In genomic region chr8:106226589-106226988, GRCm38 (mm10) we compare ENCODE assay signal across 9 mouse cellular contexts. TPM values are rescaled to one million over a fixed set of nuclear protein-coding genes. Genes with fewer than 3 reads are reported as not detected.
DNase-seq lines count a peak whose midpoint lies in the region; ATAC-seq and TF ChIP-seq lines count a peak whose summit lies in the region.
"Had no signal": no experiment of that assay in that cellular context is flagged by ENCODE, and none has a peak within 500 bp of the region (broad histone marks: within the 10 kb centered on the region; RNA-seq: fewer than 3 reads in every experiment).

No protein-coding gene starts in this region.

- no peaks in the 10 kb centered on the region for H3K27me3 ChIP-seq in hindbrain, embryonic 14.5 days (ENCODE audit: control insufficient read depth, insufficient read depth, low read length)
- H3K27me3 ChIP-seq in hindbrain, embryonic 12.5 days: no peaks in the 10 kb centered on the region
- no peaks in the 10 kb centered on the region for H3K27me3 ChIP-seq in thymus, adult 2 months (ENCODE audit: control insufficient read depth, insufficient read depth, low read length)
- H3K27me3 ChIP-seq: megakaryocyte, embryonic 14.5 days had no signal

- peak; percentile 77 for DNase-seq in hindbrain, embryonic 14.5 days (ENCODE audit: low spot score)
- DNase-seq in B cell, adult 2 months: peak; percentile 61 to 67
- DNase-seq in Muller cell, postnatal 12 days (ENCODE audit: inconsistent ontology term): peak; percentile 30
- peak; percentile 72 to 84 for DNase-seq in cerebellum, postnatal 14 days
- peak; percentile 64 for DNase-seq in hindlimb bud, embryonic 11.5 days (ENCODE audit: extremely low spot score, low read depth, low spot score)
- DNase-seq in lung, postnatal 10 days: peak; percentile 71
- DNase-seq in thymus, adult 2 months: peak; percentile 47

- no peak for TF ChIP-seq CTCF in thymus, adult 2 months (IDR thresholded peaks at IDR 0.05; ENCODE audit: borderline replicate concordance, control insufficient read depth, extremely low read depth, insufficient read depth, low read length, poor library complexity)

- ATAC-seq in hindbrain, embryonic 14.5 days (ENCODE audit: low FRiP score): no peak
- ATAC-seq in hindbrain, embryonic 12.5 days (ENCODE audit: low FRiP score): no peak

- H3K27ac ChIP-seq in hindbrain, embryonic 14.5 days: no peak overlapping the region
- no peak overlapping the region for H3K27ac ChIP-seq in hindbrain, embryonic 12.5 days
- no peak overlapping the region for H3K27ac ChIP-seq in thymus, adult 2 months (ENCODE audit: control insufficient read depth, insufficient read depth, low read length)

- no peak for TF ChIP-seq POLR2A in thymus, adult 2 months (IDR thresholded peaks at IDR 0.05; ENCODE audit: control insufficient read depth, extremely low read depth, insufficient read depth, low read length, poor library complexity)

- H3K4me2 ChIP-seq in hindbrain, embryonic 14.5 days (replicated peaks): no peak overlapping the region
- H3K4me2 ChIP-seq in hindbrain, embryonic 12.5 days (replicated peaks): no peak overlapping the region

- 46% methylated on average over 9 of the region's 9 CpGs for WGBS in hindbrain, embryonic 14.5 days
- 46% methylated on average over 9 of the region's 9 CpGs for WGBS in hindbrain, embryonic 12.5 days
- WGBS in thymus, adult 2 months: 59% methylated on average over 9 of the region's 9 CpGs

- no peaks in the 10 kb centered on the region for H3K9me3 ChIP-seq in hindbrain, embryonic 14.5 days (ENCODE audit: control insufficient read depth, low read length)
- no peaks in the 10 kb centered on the region for H3K9me3 ChIP-seq in hindbrain, embryonic 12.5 days (replicated peaks)
- H3K9me3 ChIP-seq: megakaryocyte, embryonic 14.5 days had no signal

- no peak overlapping the region for H3K9ac ChIP-seq in hindbrain, embryonic 14.5 days
- no peak overlapping the region for H3K9ac ChIP-seq in hindbrain, embryonic 12.5 days

- H3K4me1 ChIP-seq in hindbrain, embryonic 14.5 days (replicated peaks; ENCODE audit: control insufficient read depth, insufficient read depth, low read length): no peaks in the 10 kb centered on the region
- H3K4me1 ChIP-seq in hindbrain, embryonic 12.5 days: no peaks in the 10 kb centered on the region
- no peaks in the 10 kb centered on the region for H3K4me1 ChIP-seq in thymus, adult 2 months (replicated peaks; ENCODE audit: control insufficient read depth, insufficient read depth, low read length)

- no peak overlapping the region for H3K4me3 ChIP-seq in hindbrain, embryonic 14.5 days (replicated peaks; ENCODE audit: low read length)
- H3K4me3 ChIP-seq in hindbrain, embryonic 12.5 days: no peak overlapping the region
- no peak overlapping the region for H3K4me3 ChIP-seq in thymus, adult 2 months (ENCODE audit: control insufficient read depth, insufficient read depth, low read length)
- H3K4me3 ChIP-seq: megakaryocyte, embryonic 14.5 days had no signal

- peaks cover 84% of the 10 kb centered on the region for H3K36me3 ChIP-seq in hindbrain, embryonic 14.5 days (replicated peaks; ENCODE audit: control insufficient read depth, insufficient read depth)
- H3K36me3 ChIP-seq in hindbrain, embryonic 12.5 days: peaks cover 49% of the 10 kb centered on the region
- peaks cover 4% of the 10 kb centered on the region for H3K36me3 ChIP-seq in thymus, adult 2 months (ENCODE audit: control insufficient read depth, insufficient read depth, low read length)

RNA-seq across cellular contexts. Expression of gene Prmt7, which starts 15.9 kb away (rescaled TPM):
- 57.4 and 61.9 TPM in 2 replicates for polyA plus RNA-seq in hindbrain, embryonic 14.5 days (2014; fragmentation: Nextera tagmentation; extraction: Ambion mirVana)
- polyA plus RNA-seq in hindbrain, embryonic 12.5 days (2016; fragmentation: Nextera tagmentation; extraction: Ambion mirVana): 50.9 and 53.0 TPM in 2 replicates
- polyA plus RNA-seq in thymus, adult 2 months (2012; rRNA removed): 34.0 and 36.7 TPM in 2 replicates

RNA-seq across cellular contexts. Expression of gene Slc7a6os, which starts 15.9 kb away (rescaled TPM):
- polyA plus RNA-seq in hindbrain, embryonic 14.5 days (2014; fragmentation: Nextera tagmentation; extraction: Ambion mirVana): 29.2 and 30.2 TPM in 2 replicates
- polyA plus RNA-seq in hindbrain, embryonic 12.5 days (2016; fragmentation: Nextera tagmentation; extraction: Ambion mirVana): 37.2 and 38.5 TPM in 2 replicates
- 44.9 and 45.5 TPM in 2 replicates for polyA plus RNA-seq in thymus, adult 2 months (2012; rRNA removed)

RNA-seq across cellular contexts. Expression of gene Slc7a6, which starts 57.9 kb away (rescaled TPM):
- polyA plus RNA-seq in hindbrain, embryonic 14.5 days (2014; fragmentation: Nextera tagmentation; extraction: Ambion mirVana): 65.8 and 67.3 TPM in 2 replicates
- 55.8 and 60.8 TPM in 2 replicates for polyA plus RNA-seq in hindbrain, embryonic 12.5 days (2016; fragmentation: Nextera tagmentation; extraction: Ambion mirVana)
- 96.3 and 103 TPM in 2 replicates for polyA plus RNA-seq in thymus, adult 2 months (2012; rRNA removed)
